Mouse (Mus musculus) limb, embryonic 14.5 days (tissue): ENCODE measurements around the gene Toporsl. TPM values are rescaled to one million over a fixed set of nuclear protein-coding genes. Genes with fewer than 3 reads are reported as not detected.

ENCODE experiments used
- ATAC-seq: fragments of 200-750 bp; cut with Nextera tagmentation; 2 replicates; pipeline ENCODE4 v1.8.0; 2017; ENCODE audit warnings: low read depth, moderate number of reproducible peaks, moderate TSS enrichment; ENCODE audit not compliant: low FRiP score
- DNase-seq: peaks from one replicate; pipeline ENCODE4 v3.0.0-alpha.2; 2015; ENCODE audit warnings: low spot score
- H3K27ac ChIP-seq: fragments of 300-500 bp; sonication (generic); replicated peaks from 2 replicates; pipeline ENCODE4 v1.5.1; 2014; ENCODE audit warnings: low read depth, mild to moderate bottlenecking, low read length, moderate library complexity, mixed read lengths
- H3K27me3 ChIP-seq: fragments of 300-500 bp; sonication (generic); 2 replicates; pipeline ENCODE4 v1.6.1; 2014; ENCODE audit warnings: low read length, mixed read lengths; ENCODE audit not compliant: control insufficient read depth, insufficient read depth
- H3K36me3 ChIP-seq: fragments of 300-500 bp; sonication (generic); 2 replicates; pipeline ENCODE4 v1.6.1; 2014; ENCODE audit warnings: mild to moderate bottlenecking, low read length, moderate library complexity, mixed read lengths; ENCODE audit not compliant: control insufficient read depth, insufficient read depth
- H3K4me1 ChIP-seq: fragments of 300-500 bp; sonication (generic); 2 replicates; pipeline ENCODE4 v1.6.1; 2014; ENCODE audit warnings: antibody characterized with exemption, low read length, mixed read lengths; ENCODE audit not compliant: control insufficient read depth, insufficient read depth
- H3K4me2 ChIP-seq: fragments of 300-500 bp; sonication (generic); replicated peaks from 2 replicates; pipeline ENCODE4 v1.6.1; 2014; ENCODE audit warnings: low read depth, mild to moderate bottlenecking, low read length, moderate library complexity; ENCODE audit not compliant: severe bottlenecking
- H3K4me3 ChIP-seq: fragments of 300-500 bp; sonication (generic); replicated peaks from 2 replicates; pipeline ENCODE4 v1.5.1; 2014; ENCODE audit warnings: low read length
- H3K9ac ChIP-seq: fragments of 300-500 bp; sonication (generic); 2 replicates; pipeline ENCODE4 v1.6.1; 2014; ENCODE audit warnings: mild to moderate bottlenecking, low read depth, low read length, moderate library complexity; ENCODE audit not compliant: severe bottlenecking
- H3K9me3 ChIP-seq: fragments of 300-500 bp; sonication (generic); 2 replicates; pipeline ENCODE4 v1.6.1; 2016; ENCODE audit warnings: low read length; ENCODE audit not compliant: control insufficient read depth
- POLR2A ChIP-seq: fragments of 200-500 bp; IDR thresholded peaks from 2 replicates; pipeline ENCODE4 v1.8.0; 2012; ENCODE audit warnings: inconsistent platforms, mild to moderate bottlenecking, moderate library complexity, borderline replicate concordance; ENCODE audit not compliant: insufficient read depth, insufficient read length; ENCODE audit errors: extremely low read depth
- WGBS: fragments of 180-500 bp; shearing (Covaris S2); extraction: QIAGEN DNeasy Blood & Tissue Kit; methylation state at CpG from one replicate; pipeline ENCODE4 v1.1.7; 2014; 5-methylcytosine and 5-hydroxymethylcytosine counted together
- polyA plus RNA-seq, 2 experiments: library from polyadenylated mRNA; depleted of rRNA in 1 of 2; stranded (reverse) in 1 of 2; unstranded in 1 of 2; fragments of >200 nt; fragmentation: Nextera tagmentation in 1 of 2; extraction: Ambion mirVana in 1 of 2; gene quantifications; 2 replicates each; pipeline versions ENCODE4 v1.2.1 to v1.2.3; 2012 to 2014

Gene Toporsl
- polyA plus RNA-seq, 2 experiments: not detected

GRCm38 (mm10) chr4:52659701-52660100 lies 63.6 kb downstream of the Toporsl start:
- Histone ChIP-seq H3K4me2 (no peak overlapping the region), H3K9ac (no peak overlapping the region), H3K4me1 (no peaks in the 10 kb centered on the region), H3K27ac (no peak overlapping the region), H3K36me3 (no peaks in the 10 kb centered on the region), H3K9me3 (no peaks in the 10 kb centered on the region), H3K4me3 (no peak overlapping the region), H3K27me3 (no peaks in the 10 kb centered on the region)
- ATAC-seq: no peak
- no peak for DNase-seq
- no peak for TF ChIP-seq POLR2A

GRCm38 (mm10) chr4:52660701-52661117 lies 64.6 kb downstream of the Toporsl start:
- no peaks in the 10 kb centered on the region for H3K27me3 ChIP-seq
- ATAC-seq: no peak
- no peaks in the 10 kb centered on the region for H3K4me1 ChIP-seq
- DNase-seq: no peak
- H3K27ac ChIP-seq: no peak overlapping the region
- H3K36me3 ChIP-seq: no peaks in the 10 kb centered on the region
- no peak for TF ChIP-seq POLR2A
- no peak overlapping the region for H3K4me3 ChIP-seq
- H3K9ac ChIP-seq: no peak overlapping the region
- no peaks in the 10 kb centered on the region for H3K9me3 ChIP-seq
- 26% methylated on average over 3 of the region's 3 CpGs for WGBS
- no peak overlapping the region for H3K4me2 ChIP-seq

DNA sequence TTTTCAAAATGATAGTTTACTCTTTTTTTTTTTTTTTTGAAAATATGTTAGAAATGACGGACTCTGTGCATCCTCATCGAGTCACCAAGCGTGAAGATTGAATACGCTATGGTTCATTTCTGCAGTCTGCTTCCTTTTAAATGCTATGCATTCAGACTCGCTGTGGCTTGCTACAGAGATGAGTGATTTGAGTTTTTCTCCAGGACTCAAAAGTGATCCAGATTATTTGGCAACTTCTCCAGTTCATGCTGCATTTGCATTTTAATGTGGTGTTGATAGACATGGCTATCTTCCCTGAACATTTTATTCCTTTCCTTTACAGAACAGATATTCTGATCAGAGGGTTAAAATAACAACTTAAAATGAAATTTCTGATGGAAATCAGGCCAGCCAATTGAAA lies 65.2 kb downstream of the Toporsl start:
- no peaks in the 10 kb centered on the region for H3K36me3 ChIP-seq
- DNase-seq (no peak), ATAC-seq (no peak)
- TF ChIP-seq POLR2A: no peak
- no peak overlapping the region for H3K4me2 ChIP-seq
- H3K9ac ChIP-seq: no peak overlapping the region
- WGBS: 87% methylated on average over 5 of the region's 5 CpGs
- no peaks in the 10 kb centered on the region for H3K4me1 ChIP-seq
- no peaks in the 10 kb centered on the region for H3K27me3 ChIP-seq
- H3K27ac ChIP-seq: no peak overlapping the region
- no peaks in the 10 kb centered on the region for H3K9me3 ChIP-seq
- no peak overlapping the region for H3K4me3 ChIP-seq

Other genes starting within 250 kb of the Toporsl start
- 19.4 and 22.9 TPM in 2 replicates for gene Smc2, start 157.0 kb upstream of the Toporsl start, polyA plus RNA-seq (2012; rRNA removed)
- gene Smc2, start 157.0 kb upstream of the Toporsl start, polyA plus RNA-seq (2014; fragmentation: Nextera tagmentation; extraction: Ambion mirVana): 152 and 162 TPM in 2 replicates
- gene Vma21-ps, start 99.0 kb upstream of the Toporsl start, polyA plus RNA-seq (2012; rRNA removed): 2.4 and 4.4 TPM in 2 replicates
- gene Vma21-ps, start 99.0 kb upstream of the Toporsl start, polyA plus RNA-seq (2014; fragmentation: Nextera tagmentation; extraction: Ambion mirVana): 1.0 TPM in 1 of 2 replicates, not detected in the other
- not detected in 2 replicates for gene Olfr275, start 218.3 kb downstream of the Toporsl start, polyA plus RNA-seq (2012; rRNA removed)
- gene Olfr275, start 218.3 kb downstream of the Toporsl start, polyA plus RNA-seq (2014; fragmentation: Nextera tagmentation; extraction: Ambion mirVana): not detected in 2 replicates